Comparison of ENCODE assay signal across 7 mouse cellular contexts in genomic region chr17:35996949-35997348, GRCm38 (mm10). TPM values are rescaled to one million over a fixed set of nuclear protein-coding genes. Genes with fewer than 3 reads are reported as not detected.
A peak's percentile ranks its signal among the peaks of the same experiment; 100 is the strongest.
DNase-seq lines count a peak whose midpoint lies in the region; ATAC-seq lines count a peak whose summit lies in the region.

No protein-coding gene starts in this region.

- intact Hi-C loops in left cerebral cortex, postnatal 36 days (cut with DNase I) = loop anchor here (1.0 to 10.0 kb wide), 3 partner anchors 38 to 198 kb away; partner anchors contain the start of gene H2-T3

- WGBS in intestine, embryonic 16.5 days = under 1% methylated on average over 11 of the region's 11 CpGs
- 6% methylated on average over 11 of the region's 11 CpGs for WGBS in midbrain, embryonic 11.5 days

- H3K4me2 ChIP-seq in intestine, embryonic 16.5 days (ENCODE audit: low read depth, low read length) = no peak overlapping the region
- no peak overlapping the region for H3K4me2 ChIP-seq in midbrain, embryonic 11.5 days

- H3K36me3 ChIP-seq in intestine, embryonic 16.5 days (ENCODE audit: control insufficient read depth, insufficient read depth, low read length) = no peaks in the 10 kb centered on the region
- no peaks in the 10 kb centered on the region for H3K36me3 ChIP-seq in midbrain, embryonic 11.5 days (ENCODE audit: control insufficient read depth, insufficient read depth, low read length)

- peak; percentile 96 to 97 for DNase-seq in adrenal gland, adult 18-20 months (ENCODE audit: low spot score in 2 of 2)
- DNase-seq in embryo, embryonic 11.5 days (ENCODE audit: low read depth, low spot score) = peak; percentile 94
- DNase-seq in gastrocnemius, postnatal 4 days (ENCODE audit: low spot score in 2 of 2) = peak; percentile 83 to 91
- peak; percentile 88 to 94 for DNase-seq in left cerebral cortex, postnatal 36 days (ENCODE audit: low spot score in 2 of 2)
- peak; percentile 99 for DNase-seq in midbrain, embryonic 11.5 days (ENCODE audit: low spot score, missing footprints)
- peak; percentile 94 for DNase-seq in skeletal muscle tissue, adult 2 months (ENCODE audit: low read depth, low spot score)

- no peaks in the 10 kb centered on the region for H3K27me3 ChIP-seq in intestine, embryonic 16.5 days (replicated peaks; ENCODE audit: control insufficient read depth, insufficient read depth, low read length)
- H3K27me3 ChIP-seq in midbrain, embryonic 11.5 days (ENCODE audit: control insufficient read depth, insufficient read depth, low read length) = no peaks in the 10 kb centered on the region

- ATAC-seq in intestine, embryonic 16.5 days = peak; percentile 64
- peak; percentile 69 for ATAC-seq in midbrain, embryonic 11.5 days (ENCODE audit: low FRiP score)

- H3K9ac ChIP-seq in intestine, embryonic 16.5 days (ENCODE audit: low read depth, low read length) = no peak overlapping the region
- H3K9ac ChIP-seq in midbrain, embryonic 11.5 days (ENCODE audit: low read length) = no peak overlapping the region

- H3K4me1 ChIP-seq in intestine, embryonic 16.5 days (ENCODE audit: control insufficient read depth, insufficient read depth, low read length) = peaks cover 12% of the 10 kb centered on the region; the same call in 1 of the 2 replicates
- peaks cover 7% of the 10 kb centered on the region for H3K4me1 ChIP-seq in midbrain, embryonic 11.5 days (ENCODE audit: control insufficient read depth, insufficient read depth, low read length)

- H3K27ac ChIP-seq in intestine, embryonic 16.5 days (ENCODE audit: low read length) = no peak overlapping the region
- H3K27ac ChIP-seq in midbrain, embryonic 11.5 days (ENCODE audit: low read depth, low read length) = no peak overlapping the region

- no peak overlapping the region for H3K4me3 ChIP-seq in intestine, embryonic 16.5 days (ENCODE audit: low read length)
- no peak overlapping the region for H3K4me3 ChIP-seq in midbrain, embryonic 11.5 days (ENCODE audit: low read depth, low read length)

- H3K9me3 ChIP-seq in intestine, embryonic 16.5 days (ENCODE audit: control insufficient read depth, low read length) = no peaks in the 10 kb centered on the region
- no peaks in the 10 kb centered on the region for H3K9me3 ChIP-seq in midbrain, embryonic 11.5 days (ENCODE audit: control insufficient read depth, low read length)

RNA-seq across cellular contexts. Expression of gene Prr3, which starts 16.9 kb away (rescaled TPM):
- 10 to 100 TPM; 17.5 to 22.8 TPM for total RNA-seq in adrenal gland, adult 18-20 months (2021)
- total RNA-seq in gastrocnemius, postnatal 4 days (2021) = 10 to 100 TPM; 13.2 to 15.0 TPM
- 22.5 and 25.9 TPM in 2 replicates for polyA plus RNA-seq in intestine, embryonic 16.5 days (2015; fragmentation: Nextera tagmentation; extraction: Ambion mirVana)
- 10 to 100 TPM; 36.9 to 40.0 TPM for total RNA-seq in left cerebral cortex, postnatal 36 days (2021)
- 38.7 and 43.3 TPM in 2 replicates for polyA plus RNA-seq in midbrain, embryonic 11.5 days (2014; fragmentation: Nextera tagmentation; extraction: Ambion mirVana)

RNA-seq across cellular contexts. Expression of gene Gnl1, which starts 17.3 kb away (rescaled TPM):
- total RNA-seq in adrenal gland, adult 18-20 months (2021) = 10 to 100 TPM; 47.9 to 55.9 TPM
- 10 to 100 TPM; 34.3 to 38.7 TPM for total RNA-seq in gastrocnemius, postnatal 4 days (2021)
- 35.8 and 36.4 TPM in 2 replicates for polyA plus RNA-seq in intestine, embryonic 16.5 days (2015; fragmentation: Nextera tagmentation; extraction: Ambion mirVana)
- total RNA-seq in left cerebral cortex, postnatal 36 days (2021) = 100 to 1,000 TPM; 173 to 198 TPM
- 26.0 and 30.6 TPM in 2 replicates for polyA plus RNA-seq in midbrain, embryonic 11.5 days (2014; fragmentation: Nextera tagmentation; extraction: Ambion mirVana)

RNA-seq across cellular contexts. Expression of gene H2-T24, which starts 23.4 kb away (rescaled TPM):
- total RNA-seq in adrenal gland, adult 18-20 months (2021) = 1 to 10 TPM; 7.5 to 8.1 TPM
- under 1 TPM; 0.44 to 0.76 TPM for total RNA-seq in gastrocnemius, postnatal 4 days (2021)
- 1.8 TPM in 2 replicates for polyA plus RNA-seq in intestine, embryonic 16.5 days (2015; fragmentation: Nextera tagmentation; extraction: Ambion mirVana)
- total RNA-seq in left cerebral cortex, postnatal 36 days (2021) = 1 to 10 TPM; 1.1 to 2.2 TPM
- 3.1 TPM in 2 replicates for polyA plus RNA-seq in midbrain, embryonic 11.5 days (2014; fragmentation: Nextera tagmentation; extraction: Ambion mirVana)

RNA-seq across cellular contexts. Expression of gene Abcf1, which starts 27.4 kb away (rescaled TPM):
- total RNA-seq in adrenal gland, adult 18-20 months (2021) = 10 to 100 TPM; 80.0 to 95.8 TPM
- total RNA-seq in gastrocnemius, postnatal 4 days (2021) = 10 to 100 TPM; 74.3 to 75.6 TPM
- 88.5 and 90.2 TPM in 2 replicates for polyA plus RNA-seq in intestine, embryonic 16.5 days (2015; fragmentation: Nextera tagmentation; extraction: Ambion mirVana)
- 10 to 100 TPM; 71.0 to 77.8 TPM for total RNA-seq in left cerebral cortex, postnatal 36 days (2021)
- polyA plus RNA-seq in midbrain, embryonic 11.5 days (2014; fragmentation: Nextera tagmentation; extraction: Ambion mirVana) = 118 and 119 TPM in 2 replicates

RNA-seq across cellular contexts. Expression of gene H2-T23, which starts 35.7 kb away (rescaled TPM):
- 100 to 1,000 TPM in 1 of 2 experiments, 10 to 100 TPM in 1; 68.0 to 139 TPM for total RNA-seq in adrenal gland, adult 18-20 months (2021)
- total RNA-seq in gastrocnemius, postnatal 4 days (2021) = 1 to 10 TPM; 5.0 to 5.7 TPM
- polyA plus RNA-seq in intestine, embryonic 16.5 days (2015; fragmentation: Nextera tagmentation; extraction: Ambion mirVana) = 17.7 and 19.4 TPM in 2 replicates
- 10 to 100 TPM; 12.6 to 15.1 TPM for total RNA-seq in left cerebral cortex, postnatal 36 days (2021)
- polyA plus RNA-seq in midbrain, embryonic 11.5 days (2014; fragmentation: Nextera tagmentation; extraction: Ambion mirVana) = 3.2 and 3.3 TPM in 2 replicates
